Mouse (Mus musculus) forebrain, embryonic 14.5 days (tissue): Measurements from ENCODE around the gene Trp63. TPM values are rescaled to one million over a fixed set of nuclear protein-coding genes. Genes with fewer than 3 reads are reported as not detected.

ENCODE experiments used
- ATAC-seq: fragments of 200-750 bp; cut with Nextera tagmentation; 2 replicates; pipeline ENCODE4 v1.8.0; 2017; ENCODE audit warnings: mild to moderate bottlenecking, moderate library complexity
- DNase-seq: peaks from one replicate; pipeline ENCODE4 v3.0.0-alpha.2; 2015; ENCODE audit warnings: low spot score
- H3K27ac ChIP-seq: fragments of 300-500 bp; sonication (generic); 2 replicates; pipeline ENCODE4 v1.5.1; 2014; ENCODE audit warnings: low read depth, mild to moderate bottlenecking, control low read depth, low read length, moderate library complexity
- H3K27me3 ChIP-seq: fragments of 300-500 bp; sonication (generic); replicated peaks from 2 replicates; pipeline ENCODE4 v1.6.1; 2014; ENCODE audit warnings: low read length, control low read depth, mixed read lengths; ENCODE audit not compliant: control insufficient read depth, insufficient read depth
- H3K36me3 ChIP-seq: fragments of 300-500 bp; sonication (generic); 2 replicates; pipeline ENCODE4 v1.6.1; 2014; ENCODE audit warnings: low read length, control low read depth; ENCODE audit not compliant: control insufficient read depth, insufficient read depth
- H3K4me1 ChIP-seq: fragments of 300-500 bp; sonication (generic); 2 replicates; pipeline ENCODE4 v1.6.1; 2014; ENCODE audit warnings: antibody characterized with exemption, low read length, control low read depth; ENCODE audit not compliant: control insufficient read depth, insufficient read depth
- H3K4me2 ChIP-seq: fragments of 300-500 bp; sonication (generic); 2 replicates; pipeline ENCODE4 v1.6.1; 2014; ENCODE audit warnings: mild to moderate bottlenecking, control low read depth, low read length
- H3K4me3 ChIP-seq: fragments of 300-500 bp; sonication (generic); 2 replicates; pipeline ENCODE4 v1.5.1; 2014; ENCODE audit warnings: low read depth, low read length, control low read depth
- H3K9ac ChIP-seq: fragments of 300-500 bp; sonication (generic); 2 replicates; pipeline ENCODE4 v1.6.1; 2014; ENCODE audit warnings: mild to moderate bottlenecking, low read length, control low read depth, moderate library complexity
- H3K9me3 ChIP-seq: fragments of 300-500 bp; sonication (generic); replicated peaks from 2 replicates; pipeline ENCODE4 v1.6.1; 2016; ENCODE audit warnings: low read length, control low read depth, mixed read lengths; ENCODE audit not compliant: control insufficient read depth
- WGBS: fragments of 180-500 bp; shearing (Covaris S2); extraction: QIAGEN DNeasy Blood & Tissue Kit; methylation state at CpG from one replicate; pipeline ENCODE4 v1.1.7; 2014; 5-methylcytosine and 5-hydroxymethylcytosine counted together
- polyA plus RNA-seq: library from polyadenylated mRNA; unstranded; fragments of >200 nt; fragmentation: Nextera tagmentation; extraction: Ambion mirVana; gene quantifications from 2 replicates; pipeline ENCODE4 v1.2.1, GENCODE M21; 2014

Trp63 gene
- polyA plus RNA-seq, 1 experiment from 2014 or later = 0.04 TPM

DNA sequence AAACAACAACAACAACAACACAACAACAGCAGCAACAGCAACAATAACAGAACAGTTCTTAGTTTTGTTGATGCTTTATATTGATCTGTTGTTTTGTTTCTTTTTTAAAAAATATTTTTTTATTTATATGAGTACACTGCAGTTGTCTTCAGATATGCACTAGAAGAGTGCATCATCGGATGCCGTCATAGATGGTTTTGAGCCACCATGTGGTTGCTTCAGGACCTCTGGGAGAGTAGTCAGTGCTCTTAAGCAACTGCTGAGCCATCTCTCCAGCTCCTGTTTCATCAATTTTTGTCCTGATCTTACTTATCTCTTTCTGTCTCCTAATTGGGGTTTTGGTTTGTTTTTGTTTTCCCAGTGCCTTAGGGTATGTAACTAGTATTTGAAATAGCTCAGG lies 17.7 kb downstream of the Trp63 start:
- 99% methylated on average over 2 of the region's 2 CpGs for WGBS
- DNase-seq = no peak
- no peak overlapping the region for H3K4me3 ChIP-seq
- no peak overlapping the region for H3K27ac ChIP-seq
- H3K4me1 ChIP-seq = no peaks in the 10 kb centered on the region
- no peak overlapping the region for H3K4me2 ChIP-seq
- no peak overlapping the region for H3K9ac ChIP-seq
- H3K9me3 ChIP-seq = no peaks in the 10 kb centered on the region
- no peaks in the 10 kb centered on the region for H3K27me3 ChIP-seq
- no peaks in the 10 kb centered on the region for H3K36me3 ChIP-seq
- no peak for ATAC-seq

DNA sequence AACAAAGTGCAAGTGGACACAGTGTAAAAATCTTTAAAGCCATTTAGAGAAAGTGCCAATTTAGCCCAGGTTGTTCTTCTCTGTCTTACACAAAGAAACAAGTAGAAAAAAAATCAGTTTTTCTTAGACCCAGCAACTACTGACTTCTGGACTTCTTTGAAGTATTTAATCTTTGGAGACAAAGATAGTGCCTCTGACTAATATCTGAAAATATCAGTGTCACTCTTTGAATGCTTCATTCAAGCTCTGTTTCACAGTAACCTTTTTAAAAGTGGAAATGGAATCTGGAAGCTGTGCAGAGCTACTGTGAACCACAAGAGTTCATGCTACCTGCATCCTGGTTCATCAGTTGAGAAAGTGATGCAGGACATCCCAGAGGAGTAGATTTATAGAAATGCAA lies 22.7 kb downstream of the Trp63 start:
- Histone ChIP-seq H3K36me3 (no peaks in the 10 kb centered on the region), H3K27me3 (no peaks in the 10 kb centered on the region), H3K9me3 (no peaks in the 10 kb centered on the region; the same call in 1 of the 2 replicates), H3K4me1 (no peaks in the 10 kb centered on the region), H3K4me2 (no peak overlapping the region), H3K4me3 (no peak overlapping the region), H3K9ac (no peak overlapping the region), H3K27ac (no peak overlapping the region)
- ATAC-seq = no peak
- DNase-seq = no peak

DNA sequence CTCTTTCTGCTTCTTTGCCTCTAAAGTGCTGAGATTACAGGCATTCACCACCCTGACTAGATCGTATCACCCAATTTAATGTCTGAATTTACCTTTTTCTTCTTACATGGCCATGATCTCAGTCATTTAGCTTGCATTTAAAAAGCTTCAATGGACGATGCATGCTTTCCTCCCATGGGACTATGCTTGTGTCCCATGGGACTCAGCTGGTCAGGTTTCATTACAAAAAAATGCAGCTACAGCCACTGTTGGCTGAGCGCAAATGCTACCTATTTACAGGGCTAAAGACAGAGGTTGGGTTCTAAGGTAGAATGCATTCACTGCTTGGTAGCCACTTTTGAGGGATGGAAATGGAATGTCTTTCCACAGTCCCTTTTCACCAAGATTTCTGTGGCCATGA lies 32.2 kb downstream of the Trp63 start:
- H3K27ac ChIP-seq = no peak overlapping the region
- H3K27me3 ChIP-seq = no peaks in the 10 kb centered on the region
- H3K4me3 ChIP-seq = no peak overlapping the region
- WGBS = 88% methylated on average over 3 of the region's 3 CpGs
- no peak overlapping the region for H3K4me2 ChIP-seq
- H3K9me3 ChIP-seq = no peaks in the 10 kb centered on the region
- no peak for ATAC-seq
- no peaks in the 10 kb centered on the region for H3K4me1 ChIP-seq
- no peak for DNase-seq
- H3K9ac ChIP-seq = no peak overlapping the region
- H3K36me3 ChIP-seq = no peaks in the 10 kb centered on the region

DNA sequence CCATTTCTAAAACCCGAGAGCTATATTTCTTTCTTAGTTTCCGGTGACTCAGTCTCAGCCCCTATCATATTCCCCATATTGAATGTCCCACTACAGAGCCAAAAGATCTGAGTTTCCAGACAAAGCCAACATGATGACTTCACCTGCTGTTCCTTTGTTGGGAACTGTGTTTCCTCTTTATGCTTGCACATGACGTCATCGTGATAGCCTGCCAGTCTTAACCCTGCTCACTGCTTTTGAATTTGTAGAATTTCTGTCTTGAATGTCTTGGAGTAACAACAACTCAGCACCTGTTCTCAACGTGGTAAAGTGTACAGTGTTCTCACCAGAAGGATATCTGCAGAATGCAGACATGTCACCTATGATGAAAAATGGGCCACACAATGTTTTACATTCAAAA lies 39.6 kb downstream of the Trp63 start:
- Histone ChIP-seq H3K9me3 (no peaks in the 10 kb centered on the region), H3K9ac (no peak overlapping the region), H3K4me2 (no peak overlapping the region), H3K4me3 (no peak overlapping the region), H3K27me3 (no peaks in the 10 kb centered on the region), H3K27ac (no peak overlapping the region), H3K36me3 (no peaks in the 10 kb centered on the region), H3K4me1 (no peaks in the 10 kb centered on the region)
- 57% methylated on average over 5 of the region's 5 CpGs for WGBS
- DNase-seq = peak; percentile 49
- peak; percentile 15; the same call in 1 of the 2 replicates for ATAC-seq

DNA sequence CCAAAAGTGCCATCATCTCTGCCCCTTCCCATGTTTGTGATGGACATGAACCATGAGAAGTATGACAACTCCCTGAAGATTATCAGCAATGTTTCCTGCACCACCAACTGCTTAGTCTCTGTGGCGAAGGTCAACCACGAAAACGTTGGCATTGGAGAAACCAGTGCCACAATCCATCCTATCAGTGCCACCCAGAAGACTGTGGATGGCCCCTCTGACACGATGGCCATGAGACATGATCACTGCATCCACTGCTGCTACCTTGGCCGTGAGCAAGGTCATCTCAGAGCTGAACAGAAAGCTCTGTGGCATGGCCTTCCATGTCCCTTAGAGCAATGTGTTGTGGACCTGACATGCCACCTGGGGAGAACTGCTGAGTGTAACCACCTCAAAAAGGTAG lies 43.4 kb downstream of the Trp63 start:
- Histone ChIP-seq H3K4me3 (no peak overlapping the region), H3K27me3 (no peaks in the 10 kb centered on the region), H3K9ac (no peak overlapping the region), H3K4me1 (no peaks in the 10 kb centered on the region), H3K9me3 (no peaks in the 10 kb centered on the region), H3K36me3 (no peaks in the 10 kb centered on the region), H3K27ac (no peak overlapping the region), H3K4me2 (no peak overlapping the region)
- DNase-seq (no peak), ATAC-seq (no peak)
- 95% methylated on average over 5 of the region's 5 CpGs for WGBS

DNA sequence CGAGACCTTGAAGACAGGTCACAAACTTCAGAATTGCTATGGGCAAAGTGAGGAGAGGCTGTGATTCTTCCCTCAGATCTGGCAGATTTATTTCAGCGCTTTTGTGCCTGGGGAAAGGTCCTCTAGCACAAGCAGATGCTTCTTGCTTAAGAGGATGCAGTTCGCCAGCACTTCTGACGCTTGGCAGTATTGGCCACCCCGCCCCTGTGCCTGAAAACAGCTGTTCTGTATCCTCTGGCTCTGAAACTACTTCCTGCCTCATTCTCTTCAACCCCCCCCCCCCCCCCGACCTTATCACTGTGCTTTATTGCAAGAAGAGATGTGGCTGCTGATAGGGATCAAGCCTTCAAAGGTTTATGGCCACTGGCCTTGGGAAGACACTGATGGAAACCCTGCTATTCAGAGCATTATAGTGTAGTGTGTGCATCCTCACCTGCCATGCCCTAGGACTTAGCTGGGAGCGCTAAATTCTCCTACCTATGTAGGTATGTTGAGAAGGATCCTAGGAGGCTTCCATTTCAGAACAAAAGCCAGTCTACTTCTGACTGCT lies 44.5 kb downstream of the Trp63 start:
- ATAC-seq (no peak), DNase-seq (no peak)
- Histone ChIP-seq H3K4me2 (no peak overlapping the region), H3K9me3 (no peaks in the 10 kb centered on the region), H3K4me1 (no peaks in the 10 kb centered on the region), H3K27me3 (no peaks in the 10 kb centered on the region), H3K27ac (no peak overlapping the region), H3K9ac (no peak overlapping the region), H3K36me3 (no peaks in the 10 kb centered on the region), H3K4me3 (no peak overlapping the region)
- 76% methylated on average over 7 of the region's 7 CpGs for WGBS

DNA sequence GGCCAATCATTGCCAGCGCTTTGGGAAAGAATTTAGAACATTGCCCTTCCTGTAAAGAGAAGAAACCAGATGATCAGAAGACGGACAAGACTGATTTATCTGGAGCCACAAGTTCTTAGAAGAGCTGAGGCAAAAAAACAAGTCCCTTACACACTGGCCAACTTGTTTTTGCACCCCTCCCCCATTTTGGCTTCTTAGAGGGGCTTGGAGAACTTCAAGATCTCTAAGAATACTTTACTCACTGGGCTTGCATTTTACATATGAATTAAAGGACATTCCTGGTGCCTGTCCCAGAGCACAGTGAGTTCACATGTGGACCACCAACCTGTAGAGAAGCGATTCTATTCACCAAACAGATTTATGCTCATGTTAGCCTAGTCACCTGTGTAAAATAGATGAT lies 53.3 kb downstream of the Trp63 start:
- Histone ChIP-seq H3K36me3 (no peaks in the 10 kb centered on the region), H3K4me2 (no peak overlapping the region), H3K27me3 (no peaks in the 10 kb centered on the region), H3K27ac (no peak overlapping the region), H3K9ac (no peak overlapping the region), H3K9me3 (no peaks in the 10 kb centered on the region), H3K4me1 (0 out of 2 replicates have a peak, but pooled peaks cover 4% of the 10 kb centered on the region), H3K4me3 (no peak overlapping the region)
- WGBS = 63% methylated on average over 3 of the region's 3 CpGs
- DNase-seq = peak; percentile 30
- ATAC-seq = peak; percentile 43

DNA sequence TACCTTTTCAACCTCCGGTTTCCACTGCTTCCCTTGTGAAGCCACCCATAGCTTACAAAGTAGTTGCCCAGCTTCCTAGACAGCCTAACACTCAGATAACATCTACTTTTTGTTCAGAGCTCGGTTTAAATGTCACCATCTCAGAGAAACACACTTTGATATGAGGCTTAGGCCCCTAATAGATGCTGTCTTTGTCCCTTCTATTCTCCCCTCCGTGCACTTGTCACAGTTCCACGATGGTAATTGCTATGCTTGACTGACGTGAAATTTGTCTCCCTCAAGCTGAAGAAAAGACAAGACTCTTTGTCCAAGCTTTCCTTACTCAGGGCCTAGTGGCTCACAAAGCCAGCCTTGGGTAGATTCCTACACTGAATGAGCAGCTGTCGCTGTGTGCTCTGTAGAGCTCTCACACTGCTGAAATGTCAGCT lies 54.1 kb downstream of the Trp63 start:
- no peak overlapping the region for H3K4me3 ChIP-seq
- ATAC-seq = peak; percentile 89
- H3K27ac ChIP-seq = no peak overlapping the region
- H3K9ac ChIP-seq = no peak overlapping the region
- 6% methylated on average over 6 of the region's 6 CpGs for WGBS
- H3K9me3 ChIP-seq = no peaks in the 10 kb centered on the region
- no peaks in the 10 kb centered on the region for H3K27me3 ChIP-seq
- H3K4me2 ChIP-seq = no peak overlapping the region
- peaks cover 6% of the 10 kb centered on the region; the same call in 1 of the 2 replicates for H3K4me1 ChIP-seq
- DNase-seq = peak; percentile 80
- H3K36me3 ChIP-seq = no peaks in the 10 kb centered on the region

DNA sequence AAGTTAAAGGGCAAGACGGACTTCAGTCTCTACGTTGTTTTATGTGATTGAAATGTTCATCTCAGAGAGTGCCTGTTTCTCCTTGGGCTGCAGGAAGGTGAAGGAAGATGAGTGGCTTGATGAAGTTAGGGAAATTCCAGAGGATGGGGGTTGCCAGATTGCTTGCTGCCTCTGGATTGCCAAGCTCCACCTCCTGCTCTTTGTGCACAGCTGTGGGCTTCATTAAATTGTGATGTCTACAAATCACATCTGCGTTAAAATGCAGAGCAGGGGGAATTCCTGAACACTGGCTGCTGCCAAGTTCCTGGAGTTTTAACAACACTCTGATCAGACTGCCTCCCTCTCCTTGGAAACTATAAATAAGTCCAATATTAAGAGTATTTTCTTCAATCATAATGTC lies 63.2 kb downstream of the Trp63 start:
- ATAC-seq = no peak
- peaks cover 2% of the 10 kb centered on the region; the same call in 1 of the 2 replicates for H3K4me1 ChIP-seq
- WGBS = 46% methylated on average over 3 of the region's 3 CpGs
- H3K9me3 ChIP-seq = no peaks in the 10 kb centered on the region
- H3K4me3 ChIP-seq = no peak overlapping the region
- H3K27ac ChIP-seq = no peak overlapping the region
- peak; percentile 33 for DNase-seq
- no peak overlapping the region for H3K9ac ChIP-seq
- H3K27me3 ChIP-seq = no peaks in the 10 kb centered on the region
- H3K4me2 ChIP-seq = no peak overlapping the region
- H3K36me3 ChIP-seq = no peaks in the 10 kb centered on the region
